Mouse (Mus musculus): ENCODE data around the gene S100a5. TPM values are rescaled to one million over a fixed set of nuclear protein-coding genes. Genes with fewer than 3 reads are reported as not detected.

The S100a5 gene
- total RNA-seq (2015), result not detected in 2 replicates
- total RNA-seq (2017), result not detected in 2 replicates

DNA sequence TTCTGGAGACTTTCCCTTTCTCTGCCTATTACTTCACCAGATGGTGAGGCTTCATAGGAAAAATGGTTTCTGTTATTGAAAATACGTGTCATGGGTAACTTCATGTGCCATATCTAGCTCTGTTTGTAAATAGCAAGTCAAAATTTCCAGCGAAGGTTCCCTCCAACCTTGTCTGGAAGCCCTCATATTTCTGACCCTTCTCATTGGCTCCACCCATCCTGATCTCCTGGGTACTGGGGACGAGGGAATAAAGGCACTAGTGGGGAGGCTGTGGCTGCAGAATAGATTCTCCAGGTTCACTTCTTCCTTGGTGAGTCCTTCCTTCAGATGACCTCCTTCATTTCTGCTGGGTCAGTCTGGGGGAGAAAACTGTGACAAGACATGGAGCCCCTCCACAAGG is at the start of gene S100a5:
TSS of gene S100a5 (plus strand) at position 301 of the 400 bp plus-strand sequence.
- no peak for ATAC-seq (replicated peaks; ENCODE audit: poor library complexity)

- no peak for ATAC-seq (replicated peaks; ENCODE audit: poor library complexity)
Measured at GRCm38 (mm10) chr3:90560008-90560628, 48.2 kb upstream of the S100a5 start, which contains the start of gene S100a3. S100a3 (plus strand) TSS chr3:90560578.

GRCm38 (mm10) chr3:90574691-90575090 is 33.6 kb upstream of the S100a5 start:
- no peak for ATAC-seq (replicated peaks; ENCODE audit: poor library complexity)

GRCm38 (mm10) chr3:90575320-90575719 is 33.0 kb upstream of the S100a5 start:
- no peak for ATAC-seq (replicated peaks; ENCODE audit: poor library complexity)

DNA sequence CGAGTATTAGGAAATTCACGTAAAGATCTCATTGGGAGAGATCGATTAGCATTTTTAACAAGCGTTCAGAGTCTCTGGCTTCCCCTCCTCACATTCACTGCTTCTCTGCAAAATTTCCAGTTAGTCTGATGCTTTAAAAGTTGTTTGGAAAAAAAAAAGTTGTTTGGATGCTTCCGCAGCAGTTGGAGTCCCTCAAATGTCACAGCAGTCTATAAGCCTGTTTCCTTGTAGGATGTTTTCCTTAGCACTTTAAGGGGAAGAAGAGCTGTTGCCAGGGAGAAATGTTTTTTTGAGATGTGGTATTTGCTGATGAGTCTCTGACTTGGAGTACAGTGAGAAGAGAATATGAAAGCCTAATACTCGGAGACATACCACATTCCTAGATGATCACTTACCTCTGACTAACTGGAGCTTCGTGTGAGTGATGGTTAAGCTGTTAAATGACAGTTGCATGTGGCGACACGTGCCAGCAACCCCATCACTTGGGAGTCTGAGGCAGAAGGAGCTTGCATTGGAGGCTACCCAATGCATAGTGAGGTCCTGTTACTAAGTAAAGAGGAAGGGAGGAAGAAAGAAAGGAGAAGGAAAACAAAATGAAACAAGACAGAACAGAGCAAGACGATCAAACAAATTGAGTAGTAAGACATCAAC is 31.8 kb upstream of the S100a5 start:
- no peak for ATAC-seq (replicated peaks; ENCODE audit: poor library complexity)

- no peak for ATAC-seq (replicated peaks; ENCODE audit: poor library complexity)
Measured at GRCm38 (mm10) chr3:90579433-90579832, 28.9 kb upstream of the S100a5 start.

DNA sequence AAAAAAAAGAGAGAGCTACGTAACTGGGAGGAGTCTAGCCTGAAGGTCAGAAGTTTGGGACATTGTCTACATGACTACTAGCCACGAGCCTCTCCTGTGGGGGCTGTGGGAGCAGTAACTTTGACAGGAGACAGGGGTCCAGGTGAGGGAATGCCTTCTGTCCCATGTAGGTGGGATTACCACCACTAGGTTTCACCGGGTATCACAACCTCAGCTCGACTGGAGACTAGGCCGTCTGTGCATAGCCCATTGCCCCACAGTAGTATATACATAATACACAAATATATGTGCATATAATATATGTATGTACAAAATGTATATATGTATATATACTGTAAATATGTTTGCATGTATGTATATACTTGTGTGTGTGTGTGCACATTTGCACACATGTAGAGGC is 27.2 kb upstream of the S100a5 start:
- no peak for ATAC-seq (replicated peaks; ENCODE audit: poor library complexity)

GRCm38 (mm10) chr3:90582156-90582555 is 26.2 kb upstream of the S100a5 start:
- no peak for ATAC-seq (replicated peaks; ENCODE audit: poor library complexity)

- no peak for ATAC-seq (replicated peaks; ENCODE audit: poor library complexity)
Measured at GRCm38 (mm10) chr3:90582556-90582955, 25.8 kb upstream of the S100a5 start.

DNA sequence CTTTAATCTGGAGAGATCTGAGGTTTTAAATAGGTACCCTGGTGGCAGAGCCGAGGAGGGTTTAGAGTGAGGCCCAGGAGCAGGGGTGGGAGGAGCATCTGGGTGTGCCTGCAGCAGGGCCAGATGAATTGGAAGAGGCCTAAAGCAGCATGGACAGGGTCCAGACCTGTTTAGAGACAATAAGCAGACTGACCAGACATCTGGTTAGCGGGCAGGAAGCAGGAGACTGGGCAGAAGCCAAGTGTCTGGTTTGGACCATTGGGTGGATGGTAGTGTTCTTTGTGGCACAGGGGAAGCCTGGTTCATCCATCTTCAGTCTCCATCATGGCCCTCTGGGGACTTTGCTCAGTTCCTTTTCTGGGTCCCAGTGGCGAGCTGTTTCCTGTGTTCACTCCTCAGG is 24.4 kb upstream of the S100a5 start:
- ATAC-seq (replicated peaks; ENCODE audit: poor library complexity), result no peak

GRCm38 (mm10) chr3:90585595-90585994 is 22.7 kb upstream of the S100a5 start:
- peak; percentile 53 for ATAC-seq (replicated peaks; ENCODE audit: poor library complexity)

GRCm38 (mm10) chr3:90586016-90586643 is 22.2 kb upstream of the S100a5 start:
- no peak for ATAC-seq (replicated peaks; ENCODE audit: poor library complexity)

GRCm38 (mm10) chr3:90586906-90587305 is 21.4 kb upstream of the S100a5 start:
- ATAC-seq (replicated peaks; ENCODE audit: poor library complexity), result peak; percentile 81

GRCm38 (mm10) chr3:90587361-90588101 is 20.8 kb upstream of the S100a5 start:
- ATAC-seq (replicated peaks; ENCODE audit: poor library complexity), result peak; percentile 8

DNA sequence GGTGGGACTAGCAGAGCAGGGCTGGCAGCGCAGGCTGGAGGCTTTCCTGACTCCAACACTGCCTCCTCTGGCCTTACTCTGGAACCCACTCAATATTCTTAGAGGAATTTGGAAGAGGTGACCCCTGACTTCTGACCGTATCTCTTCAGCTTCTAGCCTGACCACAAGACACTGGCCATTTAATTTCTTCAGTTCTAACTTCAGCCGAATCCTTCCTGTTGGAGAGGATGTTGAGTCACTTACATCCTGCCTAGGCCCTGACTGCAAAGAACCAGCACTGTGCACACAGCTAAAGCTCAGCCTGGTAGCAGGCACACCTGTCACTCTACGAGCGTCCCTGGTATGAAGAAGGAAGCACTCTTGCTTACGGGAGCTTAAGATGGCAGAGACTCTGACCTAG is 18.9 kb upstream of the S100a5 start:
- ATAC-seq (replicated peaks; ENCODE audit: poor library complexity), result peak; percentile 60

- no peak for ATAC-seq (replicated peaks; ENCODE audit: poor library complexity)
Measured at GRCm38 (mm10) chr3:90589947-90590346, 18.4 kb upstream of the S100a5 start, which contains the start of gene S100a2. S100a2 (plus strand) TSS chr3:90590247.

- 0 out of 2 replicates have a peak, but pooled peaks have one; percentile 21 for ATAC-seq (replicated peaks; ENCODE audit: poor library complexity)
Measured at GRCm38 (mm10) chr3:90594466-90594865, 13.9 kb upstream of the S100a5 start.

DNA sequence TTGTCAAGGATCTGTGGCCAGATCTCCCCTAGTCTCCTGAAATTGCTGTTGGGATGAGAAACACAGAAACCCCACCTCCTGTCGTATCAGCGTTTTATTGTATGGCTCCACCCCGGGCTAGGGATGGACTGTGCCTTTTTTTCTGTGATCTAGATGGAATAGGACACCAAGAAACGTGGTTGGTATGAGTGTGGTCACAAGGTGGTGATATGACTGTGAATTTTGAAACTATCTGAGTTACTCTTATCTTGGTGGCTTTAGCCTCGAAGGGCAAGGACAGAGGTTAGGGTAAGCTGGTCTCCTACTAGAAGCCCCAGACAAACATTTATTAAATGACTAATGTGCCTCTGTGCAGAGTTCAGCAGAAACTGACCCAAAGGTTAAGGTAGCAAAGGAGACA is 12.8 kb upstream of the S100a5 start:
- no peak for ATAC-seq (replicated peaks; ENCODE audit: poor library complexity)

DNA sequence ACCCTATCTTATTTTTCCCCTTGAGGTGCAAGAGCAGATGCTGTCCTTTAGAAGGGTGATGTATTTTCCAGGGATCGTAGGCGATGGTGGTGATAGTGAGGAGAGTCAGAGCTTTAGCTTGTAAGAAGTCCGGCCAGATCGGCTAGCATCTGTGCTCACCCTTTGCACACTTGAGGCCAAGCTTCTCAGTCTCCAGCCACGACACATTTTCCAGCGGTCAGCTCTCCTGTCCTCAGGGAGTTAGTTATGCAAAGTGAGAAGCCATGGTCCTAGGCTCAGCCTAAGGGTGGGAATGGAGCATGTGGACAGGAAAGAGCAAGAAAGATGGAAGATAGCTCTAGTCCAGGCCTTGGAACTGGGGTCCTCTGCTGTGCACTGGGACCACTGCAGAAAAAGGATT is 11.5 kb upstream of the S100a5 start:
- ATAC-seq (replicated peaks; ENCODE audit: poor library complexity), result no peak

DNA sequence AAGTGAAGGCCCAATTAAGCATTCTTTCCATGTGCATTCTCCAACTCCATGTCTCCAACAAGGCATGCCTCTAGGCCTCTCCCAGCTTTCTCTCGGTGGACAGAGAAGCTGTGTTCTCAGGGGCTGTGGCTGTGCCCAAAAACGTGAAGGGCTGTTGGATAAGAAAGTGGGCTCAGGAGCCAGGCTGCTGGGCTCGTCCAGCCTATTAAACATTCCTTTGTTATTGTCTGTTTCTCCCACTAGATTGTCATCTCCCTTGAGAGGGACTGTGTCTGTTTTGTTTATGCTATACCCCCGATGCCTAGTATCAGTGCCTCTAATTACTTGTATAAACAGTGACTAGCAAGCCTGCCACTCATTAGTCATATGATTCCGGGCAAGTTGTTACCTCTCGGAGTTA is 10.6 kb upstream of the S100a5 start:
- ATAC-seq (replicated peaks; ENCODE audit: poor library complexity), result no peak

DNA sequence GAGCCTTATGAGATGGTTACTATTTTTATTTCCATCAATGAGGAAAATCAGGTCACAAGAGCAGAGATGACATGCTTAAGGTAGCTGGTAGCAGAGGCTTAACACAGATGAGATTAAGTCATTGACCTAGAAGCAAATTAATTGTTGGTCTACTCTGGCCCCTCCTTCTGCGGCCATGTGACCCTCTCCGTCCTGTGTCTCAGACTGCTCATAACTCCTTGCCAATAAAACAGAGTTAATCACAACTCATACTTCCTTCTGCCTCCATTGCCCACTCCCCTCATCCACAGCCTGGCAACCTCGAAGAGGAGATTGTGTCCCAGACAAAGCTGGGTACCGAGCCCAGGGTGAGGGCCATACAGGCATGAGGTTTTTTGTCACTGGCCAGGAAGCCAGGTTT is 10.1 kb upstream of the S100a5 start:
- no peak for ATAC-seq (replicated peaks; ENCODE audit: poor library complexity)
